Comparison of ENCODE assay signal across 8 mouse cellular contexts in genomic region chr6:137654776-137655175, GRCm38 (mm10). TPM values are rescaled to one million over a fixed set of nuclear protein-coding genes. Genes with fewer than 3 reads are reported as not detected.
DNase-seq lines count a peak whose midpoint lies in the region; ATAC-seq lines count a peak whose summit lies in the region.

Gene Eps8 (minus strand): TSS chr6:137654876.

- H3K27me3 ChIP-seq in embryonic facial prominence, embryonic 11.5 days (ENCODE audit: control insufficient read depth, insufficient read depth, low read length) = no peaks in the 10 kb centered on the region
- peaks cover 2% of the 10 kb centered on the region; the same call in 1 of the 2 replicates for H3K27me3 ChIP-seq in embryonic facial prominence, embryonic 10.5 days (replicated peaks; ENCODE audit: low read depth, poor library complexity, severe bottlenecking)
- no peaks in the 10 kb centered on the region for H3K27me3 ChIP-seq in lung, embryonic 16.5 days (ENCODE audit: control insufficient read depth, insufficient read depth, low read depth, low read length)
- H3K27me3 ChIP-seq in intestine, embryonic 15.5 days (replicated peaks) = no peaks in the 10 kb centered on the region

- ATAC-seq in embryonic facial prominence, embryonic 11.5 days (replicated peaks; ENCODE audit: insufficient number of reproducible peaks, low FRiP score, low TSS enrichment, low read depth) = no peak
- no peak for ATAC-seq in lung, embryonic 16.5 days (ENCODE audit: low read depth)
- no peak for ATAC-seq in intestine, embryonic 15.5 days
- ATAC-seq in neutrophil, adult 5-6 weeks (ENCODE audit: extremely low read depth, insufficient number of reproducible peaks, low FRiP score, poor library complexity, severe bottlenecking) = no peak
- ATAC-seq in CD4-positive, CD25-positive, alpha-beta regulatory T cell, adult 4 months = no peak

- DNase-seq in embryonic facial prominence, embryonic 11.5 days (ENCODE audit: low spot score) = no peak
- DNase-seq in embryonic facial prominence, embryonic 10.5 days (ENCODE audit: low spot score) = no peak
- no peak for DNase-seq in lung, adult 18-20 months
- DNase-seq in MN1 (ENCODE audit: low spot score) = no peak

- no peaks in the 10 kb centered on the region for H3K9me3 ChIP-seq in embryonic facial prominence, embryonic 11.5 days (replicated peaks; ENCODE audit: control insufficient read depth, low read length)
- peaks cover 4% of the 10 kb centered on the region; the same call in 1 of the 2 replicates for H3K9me3 ChIP-seq in embryonic facial prominence, embryonic 10.5 days
- 0 out of 2 replicates have a peak, but pooled peaks cover 4% of the 10 kb centered on the region for H3K9me3 ChIP-seq in lung, embryonic 16.5 days (ENCODE audit: control insufficient read depth, low read length)
- no peaks in the 10 kb centered on the region for H3K9me3 ChIP-seq in intestine, embryonic 15.5 days

- H3K27ac ChIP-seq in embryonic facial prominence, embryonic 11.5 days (replicated peaks; ENCODE audit: low read depth, low read length) = no peak within 1 kb of the TSS
- H3K27ac ChIP-seq in embryonic facial prominence, embryonic 10.5 days (replicated peaks) = no peak within 1 kb of the TSS
- H3K27ac ChIP-seq in lung, embryonic 16.5 days (ENCODE audit: low read length) = no peak within 1 kb of the TSS
- H3K27ac ChIP-seq in intestine, embryonic 15.5 days = no peak within 1 kb of the TSS

- no peaks in the 10 kb centered on the region for H3K36me3 ChIP-seq in embryonic facial prominence, embryonic 11.5 days (replicated peaks; ENCODE audit: control insufficient read depth, insufficient read depth, low read depth, low read length)
- no peaks in the 10 kb centered on the region for H3K36me3 ChIP-seq in embryonic facial prominence, embryonic 10.5 days (replicated peaks)
- H3K36me3 ChIP-seq in lung, embryonic 16.5 days (ENCODE audit: control insufficient read depth, insufficient read depth, low read length) = no peaks in the 10 kb centered on the region
- no peaks in the 10 kb centered on the region for H3K36me3 ChIP-seq in intestine, embryonic 15.5 days

- no peaks in the 10 kb centered on the region for H3K4me1 ChIP-seq in embryonic facial prominence, embryonic 11.5 days (ENCODE audit: control insufficient read depth, insufficient read depth, low read length)
- H3K4me1 ChIP-seq in embryonic facial prominence, embryonic 10.5 days = no peaks in the 10 kb centered on the region
- no peaks in the 10 kb centered on the region for H3K4me1 ChIP-seq in lung, embryonic 16.5 days (replicated peaks; ENCODE audit: control insufficient read depth, insufficient read depth, low read length)
- H3K4me1 ChIP-seq in intestine, embryonic 15.5 days (replicated peaks) = no peaks in the 10 kb centered on the region

- WGBS in embryonic facial prominence, embryonic 11.5 days = 71% methylated on average over 2 of the region's 2 CpGs
- 79% methylated on average over 2 of the region's 2 CpGs for WGBS in embryonic facial prominence, embryonic 10.5 days
- 82% methylated on average over 2 of the region's 2 CpGs for WGBS in lung, embryonic 16.5 days
- WGBS in intestine, embryonic 15.5 days = 80% methylated on average over 2 of the region's 2 CpGs

- no peak within 1 kb of the TSS for H3K4me3 ChIP-seq in embryonic facial prominence, embryonic 11.5 days (ENCODE audit: low read depth, low read length)
- H3K4me3 ChIP-seq in embryonic facial prominence, embryonic 10.5 days = no peak within 1 kb of the TSS
- H3K4me3 ChIP-seq in lung, embryonic 16.5 days (ENCODE audit: low read length) = no peak within 1 kb of the TSS
- no peak within 1 kb of the TSS for H3K4me3 ChIP-seq in intestine, embryonic 15.5 days (replicated peaks)

- no peak within 1 kb of the TSS for H3K4me2 ChIP-seq in embryonic facial prominence, embryonic 11.5 days (ENCODE audit: low read depth, low read length)
- no peak within 1 kb of the TSS for H3K4me2 ChIP-seq in lung, embryonic 16.5 days (ENCODE audit: low read depth, low read length)
- H3K4me2 ChIP-seq in intestine, embryonic 15.5 days (replicated peaks) = no peak within 1 kb of the TSS

- H3K9ac ChIP-seq in embryonic facial prominence, embryonic 11.5 days (replicated peaks; ENCODE audit: low read length) = no peak within 1 kb of the TSS
- no peak within 1 kb of the TSS for H3K9ac ChIP-seq in lung, embryonic 16.5 days (ENCODE audit: low read length)
- H3K9ac ChIP-seq in intestine, embryonic 15.5 days = no peak within 1 kb of the TSS

RNA-seq across cellular contexts. Expression of gene Eps8, which starts in this region (rescaled TPM):
- 10.0 and 13.7 TPM in 2 replicates for polyA plus RNA-seq in embryonic facial prominence, embryonic 11.5 days (2014; fragmentation: Nextera tagmentation; extraction: Ambion mirVana)
- 7.4 and 8.2 TPM in 2 replicates for polyA plus RNA-seq in embryonic facial prominence, embryonic 10.5 days (2016; fragmentation: Nextera tagmentation; extraction: Ambion mirVana)
- polyA plus RNA-seq in lung, embryonic 16.5 days (2015; fragmentation: Nextera tagmentation; extraction: Ambion mirVana) = 31.7 and 33.4 TPM in 2 replicates
- polyA plus RNA-seq in intestine, embryonic 15.5 days (2015; fragmentation: Nextera tagmentation; extraction: Ambion mirVana) = 85.2 and 93.9 TPM in 2 replicates
- total RNA-seq in neutrophil, adult 5-6 weeks (2017) = 15.8 and 19.9 TPM in 2 replicates
- under 1 TPM in 1 of 2 experiments, not detected in 1; 0.66 TPM for polyA plus RNA-seq in CD4-positive, CD25-positive, alpha-beta regulatory T cell, adult 4 months (2017; shearing (Covaris generic))
